Mouse (Mus musculus) ZHBTc4 (cell line): ENCODE measurements around the gene Myh11.
"Not testable (repeated sequence)": the region's sequence is repeated elsewhere in the genome, so short reads cannot be mapped to it uniquely, and the experiment has no call there.

Experiments used
- DNase-seq: peaks from one replicate; pipeline ENCODE4 v3.0.0-alpha.2; 2011; ENCODE audit warnings: low read depth, low spot score

Gene Myh11

GRCm38 (mm10) chr16:14162988-14163416, 128.2 kb downstream of the Myh11 start, which contains the start of the genes Nde1 and Marf1:
Nde1 (plus strand) TSS chr16:14163275.
Marf1 (minus strand) TSS chr16:14163351.
- DNase-seq = peak; percentile 94

GRCm38 (mm10) chr16:14160941-14161340, 130.2 kb downstream of the Myh11 start:
- no peak for DNase-seq

GRCm38 (mm10) chr16:14159746-14160131, 131.4 kb downstream of the Myh11 start:
- DNase-seq = peak; percentile 81

- peak; percentile 99 for DNase-seq
These were observed 132.0 kb downstream of the Myh11 start for GRCm38 (mm10) chr16:14158936-14159745.

GRCm38 (mm10) chr16:14158536-14158935, 132.6 kb downstream of the Myh11 start:
- DNase-seq = no peak

GRCm38 (mm10) chr16:14156312-14156711, 134.9 kb downstream of the Myh11 start:
- no peak for DNase-seq

- DNase-seq = not testable (repeated sequence)
These were observed 135.5 kb downstream of the Myh11 start for GRCm38 (mm10) chr16:14155638-14156037.

GRCm38 (mm10) chr16:14151718-14152117, 139.5 kb downstream of the Myh11 start:
- no peak for DNase-seq

- peak; percentile 21 for DNase-seq
These were observed 143.5 kb downstream of the Myh11 start for GRCm38 (mm10) chr16:14147712-14148111.
